Mouse (Mus musculus) left cerebral cortex, postnatal 36 days (tissue): ENCODE results near the gene Mpeg1. TPM values are rescaled to one million over a fixed set of nuclear protein-coding genes. Genes with fewer than 3 reads are reported as not detected.
A peak's percentile ranks its signal among the peaks of the same experiment; 100 is the strongest.

ENCODE experiments used
- DNase-seq, 2 experiments: peaks; one replicate each; pipeline ENCODE4 v3.0.0; 2021 to 2022; ENCODE audit warnings: low spot score in 2 of 2, mixed read lengths in 1 of 2
- intact Hi-C: fragments of 180-260 bp; cut with DNase I; formaldehyde crosslinking; loops from one replicate; pipeline ENCODE4 v1.15.1; 2025
- total RNA-seq, 2 experiments: library from RNA; stranded (reverse); gene quantifications; 2 replicates each; pipeline ENCODE4 v1.2.3; 2021

Mpeg1 gene
- total RNA-seq, 2 experiments from 2014 or later = 7.9 to 8.5 TPM

DNA sequence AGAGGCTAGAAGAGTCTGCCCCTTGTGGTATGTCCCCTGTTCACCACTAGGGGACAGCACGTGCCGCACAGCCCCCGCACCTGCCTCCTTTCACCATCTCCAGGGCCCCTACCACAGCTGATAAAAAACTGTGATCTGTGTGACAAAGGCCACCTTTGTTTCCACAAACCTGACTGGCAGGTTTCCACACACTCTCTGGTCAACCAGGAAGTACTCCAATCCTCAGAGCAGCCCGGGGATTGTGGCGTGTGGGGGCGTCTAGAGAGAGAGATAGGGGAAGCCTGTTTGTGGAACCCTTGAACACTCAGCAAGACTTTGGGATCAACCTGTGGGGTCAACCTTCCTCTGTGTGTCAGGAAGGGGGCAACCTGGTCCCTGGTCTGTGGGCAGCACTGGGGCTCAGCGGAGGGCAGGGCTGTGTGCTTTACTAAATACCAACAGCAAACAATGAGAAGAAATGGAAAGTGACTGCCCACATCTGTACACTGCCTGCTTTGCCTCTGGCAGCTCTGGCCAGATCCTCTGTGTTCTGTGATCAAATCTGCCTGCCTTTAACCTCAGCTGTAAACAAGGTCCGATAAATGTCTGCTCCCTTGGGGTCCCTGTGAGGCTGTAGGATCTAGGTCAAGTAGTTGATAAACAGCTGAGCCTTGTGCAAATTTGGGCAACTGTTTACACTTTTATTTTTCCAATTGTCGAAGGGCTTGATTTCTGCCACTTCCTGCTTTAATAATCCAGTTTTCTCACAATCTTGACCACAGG is 27.8 kb downstream of the Mpeg1 start:
- intact Hi-C loops = no loop called here
- no peak for DNase-seq

DNA sequence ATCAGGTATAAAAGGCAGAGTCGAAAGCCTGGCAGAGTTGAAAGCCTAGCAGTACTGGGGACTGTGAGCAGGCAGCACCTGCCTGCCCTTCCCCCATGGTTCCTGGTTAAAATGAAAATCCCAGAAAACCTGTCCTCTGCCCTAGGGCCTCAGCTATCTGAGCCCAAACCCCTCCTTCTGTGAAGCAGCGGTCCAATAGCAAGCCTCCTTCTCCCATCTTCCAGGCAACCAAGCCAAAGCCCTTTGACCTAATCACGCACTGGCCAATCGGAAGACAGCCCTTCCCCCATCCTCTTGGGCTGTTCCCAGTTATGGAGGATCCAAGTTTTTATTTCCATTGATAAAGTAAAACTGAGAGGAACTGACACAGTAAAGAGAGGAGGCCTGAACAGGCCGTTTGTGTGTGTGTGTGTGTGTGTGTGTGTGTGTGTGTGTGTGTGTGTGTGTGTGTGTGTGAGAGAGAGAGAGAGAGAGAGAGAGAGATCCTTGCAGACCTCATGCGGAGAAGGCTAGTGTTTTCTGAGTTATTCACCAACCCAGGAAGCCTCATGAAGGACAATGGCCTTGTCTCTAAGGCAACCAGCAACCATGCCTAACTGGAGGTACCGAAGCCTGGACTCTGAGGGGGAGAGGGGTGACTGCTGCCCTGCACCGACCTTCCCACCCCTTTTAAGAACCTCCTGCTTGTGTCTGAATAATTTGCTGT is 28.5 kb downstream of the Mpeg1 start:
- no peak for DNase-seq
- intact Hi-C loops = no loop called here

DNA sequence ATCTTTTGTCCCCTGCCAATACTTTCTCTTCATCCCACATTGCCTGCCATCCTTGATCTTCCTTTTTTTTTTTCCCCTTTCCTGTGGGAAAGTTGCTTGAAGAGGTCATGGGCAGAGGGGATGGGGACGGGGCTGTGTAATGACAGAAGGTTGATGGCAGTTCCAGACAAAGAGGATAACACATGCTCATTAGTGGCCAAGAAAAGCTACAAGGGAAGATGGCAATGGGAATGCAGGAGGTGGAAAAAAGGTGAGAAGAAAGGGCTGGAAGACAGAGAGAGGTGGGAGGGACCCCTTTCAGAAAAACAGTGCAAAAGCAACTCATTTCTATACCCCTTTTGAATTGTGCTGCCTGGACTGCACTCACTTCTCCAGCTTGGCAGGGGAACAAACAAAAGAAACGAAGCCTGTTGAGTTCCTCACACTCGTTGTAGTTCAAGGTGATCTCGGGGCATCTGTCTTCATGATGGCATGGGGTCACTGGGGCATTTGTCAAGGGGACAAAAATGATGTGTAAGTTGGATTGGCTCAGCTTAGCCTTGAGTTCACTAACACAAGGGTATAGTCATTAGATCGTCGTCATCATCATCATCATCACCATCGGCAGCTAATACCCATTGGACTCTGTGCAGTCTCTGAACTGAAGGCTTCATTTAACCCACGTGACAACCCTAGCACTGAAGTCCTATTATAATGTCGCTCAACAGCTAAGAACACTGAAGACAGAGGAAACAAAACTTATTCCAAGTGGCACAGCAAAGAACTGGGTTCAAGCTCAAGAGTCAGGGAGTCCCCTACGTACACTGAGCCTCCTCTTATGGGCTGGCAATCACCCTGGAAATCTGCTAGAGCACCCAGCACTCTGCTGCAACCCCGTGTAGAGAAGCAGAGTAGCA is 29.3 kb downstream of the Mpeg1 start:
- no peak for DNase-seq
- intact Hi-C loops = no loop called here

DNA sequence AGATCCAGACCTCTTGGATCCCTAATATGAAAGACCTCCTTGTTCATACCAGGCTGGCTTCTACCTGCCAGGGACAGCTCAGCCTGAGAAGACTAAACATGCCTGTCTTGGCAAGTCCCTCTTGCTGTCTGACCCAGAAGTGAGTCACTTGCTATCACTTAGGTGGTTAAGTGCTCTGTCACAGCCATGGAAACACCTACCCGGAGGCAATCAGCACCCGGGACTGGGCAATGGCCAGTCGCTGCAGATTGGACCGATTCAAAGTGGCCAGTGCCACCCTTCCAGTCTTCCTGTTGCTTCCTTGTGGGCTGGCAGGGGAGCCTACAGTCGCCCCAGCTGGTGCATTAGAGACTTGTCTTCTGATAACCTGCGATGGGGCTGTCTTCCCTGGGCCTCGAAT is 31.1 kb downstream of the Mpeg1 start:
- intact Hi-C loops = no loop called here
- DNase-seq = no peak

- no peak for DNase-seq
- intact Hi-C loops = no loop called here
Observed at GRCm38 (mm10) chr19:12493453-12494186, 33.0 kb downstream of the Mpeg1 start.

DNA sequence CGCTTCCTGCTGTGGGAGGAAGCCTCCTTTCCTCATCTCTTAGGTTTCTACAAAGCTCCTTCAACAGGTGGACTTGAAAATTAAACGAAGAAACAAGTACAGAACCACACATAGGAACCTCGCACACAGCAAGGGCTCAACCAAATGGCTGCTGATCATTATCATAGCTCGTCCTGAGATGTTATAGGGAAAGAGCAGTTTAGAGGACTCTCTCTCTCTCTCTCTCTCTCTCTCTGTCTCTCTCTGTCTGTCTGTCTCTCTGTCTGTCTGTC is 33.5 kb downstream of the Mpeg1 start:
- intact Hi-C loops = no loop called here
- no peak for DNase-seq

GRCm38 (mm10) chr19:12494972-12495535 is 34.5 kb downstream of the Mpeg1 start:
- intact Hi-C loops = no loop called here
- no peak for DNase-seq

DNA sequence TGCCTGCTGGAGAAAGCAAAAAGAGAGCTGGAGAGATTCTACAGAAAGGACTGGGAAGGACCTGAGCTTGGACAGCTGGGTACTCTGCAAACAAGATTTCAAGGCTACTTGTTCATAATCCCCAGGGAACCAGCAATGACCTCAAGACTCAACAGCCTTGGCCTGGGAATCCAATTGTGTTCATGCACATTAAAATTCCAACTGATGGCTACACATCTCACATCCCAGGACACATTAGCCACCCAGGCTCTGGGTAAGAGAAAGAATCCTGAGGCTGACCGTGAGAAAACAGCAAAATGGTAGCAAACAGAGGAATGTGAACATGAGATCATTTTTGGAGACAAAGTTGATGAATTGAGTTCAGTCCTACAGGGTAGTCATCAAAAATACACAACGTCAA is 35.7 kb downstream of the Mpeg1 start:
- intact Hi-C loops = no loop called here

DNA sequence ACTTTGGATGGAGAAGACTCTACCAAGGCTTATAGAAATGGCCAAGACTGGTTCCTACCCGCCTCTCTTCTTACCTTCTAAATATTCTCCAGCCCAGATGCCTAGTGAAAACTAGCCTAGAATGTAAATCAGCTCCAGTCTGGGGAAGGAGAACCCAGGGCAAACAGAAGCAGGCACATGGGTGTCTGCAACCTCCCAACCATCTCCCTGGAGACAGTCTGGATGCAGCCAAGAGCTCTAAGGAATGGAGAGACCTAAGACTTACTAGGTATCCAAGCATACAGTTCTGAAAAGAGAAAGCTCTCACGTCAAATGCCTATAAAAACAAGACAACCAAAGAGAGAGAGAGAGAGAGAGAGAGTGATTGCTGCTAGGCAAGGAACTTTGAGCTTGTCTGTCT is 37.3 kb downstream of the Mpeg1 start:
- intact Hi-C loops = no loop called here
- no peak for DNase-seq

More for the DNA sequence above, 35.7 kb downstream of the Mpeg1 start:
- DNase-seq = no peak

GRCm38 (mm10) chr19:12498321-12498720 is 37.7 kb downstream of the Mpeg1 start:
- no peak for DNase-seq
- intact Hi-C loops = no loop called here

DNA sequence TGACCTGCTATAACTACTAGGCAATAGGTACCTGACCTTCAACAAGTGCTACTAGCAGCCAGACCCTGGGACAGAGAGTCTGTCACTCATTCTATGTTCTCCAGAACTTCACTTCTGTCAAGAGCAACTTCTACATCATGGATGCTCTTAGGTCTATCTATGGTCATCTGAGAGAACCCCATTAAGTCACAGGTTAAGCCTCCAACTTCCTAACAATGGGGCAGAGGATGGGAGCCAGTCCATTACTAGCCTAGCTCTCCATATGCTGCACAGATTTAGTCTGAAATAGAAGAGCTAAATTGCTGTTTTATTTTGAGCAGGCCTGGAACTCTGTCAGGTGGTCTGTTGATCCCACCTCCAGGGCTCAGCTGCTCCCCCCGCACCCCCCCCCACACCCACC is 38.4 kb downstream of the Mpeg1 start:
- intact Hi-C loops = no loop called here
- DNase-seq = no peak

GRCm38 (mm10) chr19:12499485-12499884 is 38.9 kb downstream of the Mpeg1 start:
- no peak for DNase-seq
- intact Hi-C loops = no loop called here

- intact Hi-C loops = loop anchor here (5.0 kb wide), 4 partner anchors 33 to 493 kb away; partner anchors contain the start of genes Lpxn and Zfp91
Observed at GRCm38 (mm10) chr19:12500124-12500523, 39.5 kb downstream of the Mpeg1 start.

GRCm38 (mm10) chr19:12500881-12501311 is 40.3 kb downstream of the Mpeg1 start:
- intact Hi-C loops = loop anchor here (5.0 kb wide), 4 partner anchors 34 to 494 kb away; partner anchors contain the start of genes Lpxn and Zfp91
- DNase-seq = peak; percentile 63 to 72

More at GRCm38 (mm10) chr19:12500124-12500523, 39.5 kb downstream of the Mpeg1 start:
- DNase-seq = peak; percentile 80 to 81

DNA sequence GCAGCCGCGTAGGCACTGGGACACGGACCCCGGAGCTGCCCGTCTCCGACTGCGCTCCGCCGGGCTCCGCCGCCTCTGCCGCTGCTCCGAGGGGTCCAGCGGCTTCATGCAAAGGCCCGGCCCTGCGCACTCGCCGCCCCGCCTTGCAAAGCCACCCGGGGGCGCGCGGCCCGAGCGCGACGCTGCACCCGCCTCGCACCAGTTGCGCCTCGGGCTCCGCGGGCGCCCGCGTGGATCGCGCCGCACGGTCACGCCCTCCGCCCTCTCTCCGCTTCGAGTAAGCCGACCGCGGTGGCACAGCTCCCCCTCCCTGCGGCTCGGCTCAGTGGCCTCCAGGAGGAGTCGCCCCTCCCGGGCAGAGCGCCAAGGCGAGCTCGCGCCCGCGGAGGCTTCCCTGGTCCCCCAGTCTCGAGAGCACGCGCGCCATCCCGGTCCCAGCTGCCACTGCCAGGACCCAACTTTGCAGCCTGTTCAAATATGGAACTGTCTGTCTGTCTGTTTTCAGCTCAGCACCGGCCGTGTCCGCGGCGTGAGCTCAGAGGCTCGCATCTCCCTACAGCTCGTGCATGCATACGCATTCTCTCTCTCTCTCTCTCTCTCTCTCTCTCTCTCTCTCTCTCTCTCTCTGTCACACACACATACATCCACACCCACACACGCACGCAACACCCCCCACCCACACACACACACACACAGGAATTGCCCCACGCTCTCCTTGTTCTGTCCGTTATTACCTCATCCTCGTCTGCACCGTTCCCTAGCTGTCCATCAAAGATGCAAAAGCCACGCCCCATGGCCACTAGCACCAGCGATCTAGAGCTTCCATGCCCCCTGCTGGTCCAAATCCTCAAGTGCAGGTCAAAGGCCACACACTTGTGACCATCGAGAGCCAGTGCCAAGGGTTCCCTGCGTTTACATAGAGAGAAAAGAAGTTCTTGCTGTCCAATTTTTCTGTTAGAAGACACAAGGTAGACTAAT is 41.1 kb downstream of the Mpeg1 start, which contains the start of gene Dtx4:
TSS of gene Dtx4 (minus strand) at position 85 of the 978 bp plus-strand sequence.
- intact Hi-C loops = loop anchor here (5.0 kb wide), 4 partner anchors 34 to 494 kb away; partner anchors contain the start of genes Lpxn and Zfp91
- DNase-seq = peak; percentile 88 to 93

- DNase-seq = no peak
- intact Hi-C loops = loop anchor here (5.0 kb wide), 4 partner anchors 35 to 495 kb away; partner anchors contain the start of genes Lpxn and Zfp91
Observed at GRCm38 (mm10) chr19:12502756-12503155, 42.2 kb downstream of the Mpeg1 start.

GRCm38 (mm10) chr19:12514621-12515020 is 54.0 kb downstream of the Mpeg1 start:
- intact Hi-C loops = no loop called here
- no peak for DNase-seq
